Mouse (Mus musculus) kidney, adult 18-20 months (tissue): ENCODE data around the gene Rnf212.

Experiments
- DNase-seq: peaks from one replicate; pipeline ENCODE4 v3.0.0; 2021

Gene Rnf212

GRCm38 (mm10) chr5:108711968-108712367 is 62.8 kb downstream of the Rnf212 start:
- no peak for DNase-seq

GRCm38 (mm10) chr5:108708981-108709731 is 65.6 kb downstream of the Rnf212 start:
- DNase-seq, result no peak

GRCm38 (mm10) chr5:108708419-108708818 is 66.4 kb downstream of the Rnf212 start:
- peak; percentile 50 for DNase-seq

- no peak for DNase-seq
Observed at GRCm38 (mm10) chr5:108707758-108708157, 67.0 kb downstream of the Rnf212 start.

- DNase-seq, result no peak
Observed at GRCm38 (mm10) chr5:108703754-108704626, 70.8 kb downstream of the Rnf212 start.

GRCm38 (mm10) chr5:108701341-108702021 is 73.3 kb downstream of the Rnf212 start:
- DNase-seq, result no peak

GRCm38 (mm10) chr5:108700346-108700745 is 74.4 kb downstream of the Rnf212 start:
- DNase-seq, result no peak

- no peak for DNase-seq
Observed at GRCm38 (mm10) chr5:108697341-108697753, 77.4 kb downstream of the Rnf212 start.

GRCm38 (mm10) chr5:108696542-108696941 is 78.2 kb downstream of the Rnf212 start:
- peak; percentile 13 for DNase-seq

GRCm38 (mm10) chr5:108695861-108696260 is 78.9 kb downstream of the Rnf212 start:
- no peak for DNase-seq

GRCm38 (mm10) chr5:108694352-108695261 is 80.2 kb downstream of the Rnf212 start:
- peak; percentile 63 for DNase-seq

GRCm38 (mm10) chr5:108693872-108694288 is 80.9 kb downstream of the Rnf212 start:
- DNase-seq, result peak; percentile 86

- peak; percentile 76 for DNase-seq
Observed at GRCm38 (mm10) chr5:108692271-108692670, 82.5 kb downstream of the Rnf212 start, which contains the start of gene Fgfrl1. Gene Fgfrl1, plus strand, starts transcription at chr5:108692382.

- DNase-seq, result no peak
Observed at GRCm38 (mm10) chr5:108691152-108691551, 83.6 kb downstream of the Rnf212 start.

- no peak for DNase-seq
Observed at GRCm38 (mm10) chr5:108689091-108689490, 85.7 kb downstream of the Rnf212 start.

GRCm38 (mm10) chr5:108680871-108681270 is 93.9 kb downstream of the Rnf212 start:
- no peak for DNase-seq

GRCm38 (mm10) chr5:108679909-108680308 is 94.9 kb downstream of the Rnf212 start:
- DNase-seq, result no peak
